Mouse (Mus musculus): ENCODE data around the gene Iqcj.

The Iqcj gene

DNA sequence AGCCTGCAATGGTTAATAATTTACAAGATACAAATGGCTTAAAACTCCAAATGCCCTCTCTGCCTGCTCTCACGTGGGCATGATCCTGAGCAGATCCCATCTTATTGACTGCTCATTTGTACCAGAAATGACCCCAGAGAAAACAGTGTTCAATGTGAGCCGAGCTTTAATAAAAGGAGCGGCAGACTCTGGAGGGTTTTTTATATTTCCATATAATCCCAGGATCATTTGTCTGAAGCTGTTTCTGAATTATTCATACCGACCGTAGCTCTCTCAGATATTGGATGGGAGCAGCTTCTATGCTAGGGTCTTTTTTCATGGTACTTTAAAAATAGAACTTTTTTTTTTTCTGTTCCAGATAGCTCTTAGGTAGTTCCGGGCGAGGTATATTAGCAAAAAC is 67.7 kb downstream of the Iqcj start:
- DNase-seq = no peak

DNA sequence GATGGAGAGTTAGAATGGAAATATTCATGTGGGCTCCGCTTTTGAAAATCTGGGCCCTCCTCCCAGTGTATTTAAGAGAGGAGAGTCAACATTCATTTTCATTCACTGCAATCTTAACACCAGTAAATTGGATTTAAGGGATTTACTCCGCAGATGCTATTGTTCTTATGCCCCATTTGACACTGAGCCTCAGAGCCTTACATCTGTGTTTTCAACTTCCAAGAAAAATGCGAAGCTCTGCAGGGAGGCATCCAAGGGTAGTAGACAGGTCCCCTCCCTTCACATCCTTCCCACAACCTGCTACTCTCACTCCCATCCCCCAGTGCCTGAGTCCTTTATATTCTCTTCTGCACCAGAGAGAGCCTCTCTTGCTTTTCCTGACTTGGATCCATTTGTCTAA is 68.1 kb downstream of the Iqcj start:
- no peak for DNase-seq

DNA sequence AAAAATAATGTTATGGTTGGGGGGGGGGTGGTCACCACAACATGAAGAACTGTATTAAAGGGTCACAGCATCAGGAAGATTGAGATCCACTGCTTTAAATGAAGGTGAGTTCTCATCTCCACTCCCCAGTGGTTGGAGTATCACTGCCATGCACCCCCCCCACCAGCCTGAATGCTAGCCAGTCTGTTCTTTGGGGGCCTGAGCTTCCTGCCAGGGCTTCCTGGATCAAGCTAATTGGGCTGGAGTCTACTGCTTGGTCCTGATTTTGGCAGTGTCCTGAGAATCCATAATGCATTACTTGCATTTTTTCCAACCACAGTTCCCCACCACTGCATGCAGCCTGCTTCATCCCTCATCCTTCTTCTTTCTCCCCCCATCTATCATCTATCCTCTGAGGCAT is 68.7 kb downstream of the Iqcj start:
- DNase-seq = no peak

DNA sequence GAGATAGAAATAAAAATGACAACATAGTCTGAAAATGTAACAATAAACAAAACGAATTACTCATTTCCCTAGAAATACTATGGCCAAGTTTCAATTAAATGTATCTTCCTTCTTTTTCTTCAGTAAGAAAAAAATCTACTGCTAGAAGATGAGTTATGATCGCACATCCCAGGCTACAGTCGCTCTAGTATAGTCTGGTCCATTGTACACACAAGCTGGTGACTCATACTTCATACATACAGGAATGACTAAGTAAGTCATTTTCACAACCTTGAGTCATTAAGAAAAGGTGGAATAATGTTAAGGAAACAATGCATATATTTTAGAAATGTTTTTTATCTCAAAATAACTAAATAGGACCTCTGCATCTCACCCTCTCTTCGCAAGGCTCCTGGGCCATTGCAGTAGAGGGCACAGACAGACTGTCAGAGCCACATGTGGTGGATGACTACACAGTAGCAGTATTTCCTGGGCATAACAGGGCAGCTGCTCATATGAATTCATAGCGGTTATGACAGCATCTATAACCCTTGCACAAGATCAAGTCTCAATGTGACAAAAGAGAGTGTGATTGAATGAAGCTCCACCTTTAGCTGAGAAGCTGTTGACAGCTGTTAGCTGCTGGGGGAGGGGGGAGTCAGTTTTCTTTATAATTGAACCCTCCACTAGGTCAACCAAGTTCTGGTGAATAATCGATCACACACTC is 70.1 kb downstream of the Iqcj start:
- no peak for DNase-seq

DNA sequence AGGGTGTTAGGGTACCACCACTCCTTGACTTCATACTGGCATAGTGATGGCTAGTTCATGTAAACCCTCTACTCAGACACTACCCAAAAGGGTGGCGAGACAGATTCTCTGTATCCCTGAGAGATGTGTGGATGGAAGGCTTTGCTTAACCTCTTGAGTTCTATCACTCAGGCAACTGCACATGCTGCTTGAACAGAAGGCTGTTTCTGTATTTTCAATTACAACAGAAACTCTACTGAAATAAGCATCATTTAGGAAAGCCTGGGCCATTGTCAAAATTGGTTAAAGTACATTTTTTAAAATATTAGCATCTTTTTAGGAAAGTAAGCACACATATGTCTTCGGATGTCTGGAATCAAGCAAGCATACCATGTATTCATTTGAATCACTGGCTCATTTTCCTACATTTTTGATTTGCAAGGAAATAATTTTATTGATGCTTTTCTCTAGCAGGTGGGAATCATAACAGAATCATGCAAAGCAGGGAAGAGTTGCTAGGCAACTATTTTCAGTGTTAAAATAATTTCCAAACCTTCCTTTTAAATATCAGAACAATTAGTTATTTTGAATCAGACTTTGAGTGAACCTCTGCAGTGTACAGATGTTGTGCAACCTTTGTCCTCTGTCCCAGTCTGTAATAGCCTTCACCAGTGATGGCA is 82.4 kb downstream of the Iqcj start:
- DNase-seq = no peak

DNA sequence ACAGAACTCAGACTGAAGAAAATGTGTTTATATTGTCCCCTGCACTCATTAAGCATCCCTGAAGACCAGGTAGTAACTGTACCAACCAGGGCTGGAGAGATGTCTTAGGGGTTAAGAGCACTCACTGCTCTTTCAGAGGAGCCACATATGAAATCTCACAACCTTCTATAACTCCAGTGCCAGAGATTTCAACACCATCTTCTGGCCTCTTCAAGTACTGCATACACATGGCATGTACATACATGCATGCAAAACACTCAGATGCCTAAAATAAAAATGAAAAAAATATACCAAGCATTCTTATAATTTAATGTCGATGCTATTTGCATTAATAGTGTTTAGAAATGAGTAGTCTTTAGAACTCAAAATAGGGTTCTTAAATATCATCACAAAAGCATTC is 88.0 kb downstream of the Iqcj start:
- no peak for DNase-seq

DNA sequence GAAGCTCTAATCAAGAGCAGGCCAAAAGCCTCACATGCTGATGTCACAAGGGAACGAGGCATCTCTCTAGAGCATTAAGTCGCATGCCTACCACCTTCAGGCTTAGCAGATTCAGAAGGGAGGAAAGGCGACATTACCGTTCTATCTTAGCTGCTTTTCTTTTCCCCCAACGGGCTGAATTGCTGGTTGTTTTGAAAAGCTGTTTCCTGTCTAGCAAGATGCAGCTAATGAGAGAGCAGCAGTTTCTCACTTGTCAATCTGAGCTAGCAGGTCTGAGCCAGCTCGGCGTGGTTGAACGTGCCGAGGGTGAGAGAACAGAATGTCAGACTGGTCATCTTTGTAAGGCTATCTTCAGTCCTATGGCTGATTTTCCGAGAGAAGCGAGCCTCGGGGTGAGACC is 91.3 kb downstream of the Iqcj start:
- DNase-seq = no peak

DNA sequence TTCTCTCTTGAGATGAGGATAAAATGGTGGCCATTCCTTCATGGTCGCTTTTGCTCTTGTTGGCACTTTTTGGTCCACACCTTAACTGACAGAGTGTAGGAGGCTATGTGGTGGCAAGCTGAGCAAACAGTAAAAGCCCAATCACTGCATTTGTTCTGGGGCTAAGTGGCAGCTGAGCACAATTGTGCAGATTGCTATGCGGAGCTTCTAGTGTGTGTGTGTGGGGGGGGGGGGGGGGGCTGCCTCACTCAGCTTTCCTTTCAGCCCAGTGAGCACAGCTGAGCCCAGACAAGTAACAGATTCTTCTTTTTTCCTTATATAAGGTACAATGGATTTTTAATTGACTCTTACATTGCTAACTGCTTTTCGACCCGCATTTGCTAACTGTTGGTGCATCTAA is 110.4 kb downstream of the Iqcj start:
- DNase-seq = no peak

DNA sequence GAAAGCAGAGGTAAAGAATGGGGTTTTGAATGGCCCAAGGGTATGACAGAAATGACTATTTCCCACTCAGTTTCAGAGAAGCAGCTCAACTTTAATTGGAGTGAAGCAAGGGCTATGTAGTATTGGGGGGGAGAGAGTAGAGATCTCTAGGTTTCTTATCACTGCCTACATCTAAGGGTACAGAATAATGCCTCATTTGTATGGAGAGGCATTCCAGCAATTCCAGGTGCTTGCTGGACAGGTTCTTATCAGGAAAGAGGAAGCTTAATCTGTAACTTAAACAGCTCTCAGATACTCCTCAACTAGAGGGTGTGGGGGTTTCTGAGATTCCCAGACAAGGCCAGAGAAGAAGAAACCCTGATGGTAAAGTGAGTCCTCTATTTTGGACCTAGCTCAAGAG is 120.3 kb downstream of the Iqcj start:
- no peak for DNase-seq

DNA sequence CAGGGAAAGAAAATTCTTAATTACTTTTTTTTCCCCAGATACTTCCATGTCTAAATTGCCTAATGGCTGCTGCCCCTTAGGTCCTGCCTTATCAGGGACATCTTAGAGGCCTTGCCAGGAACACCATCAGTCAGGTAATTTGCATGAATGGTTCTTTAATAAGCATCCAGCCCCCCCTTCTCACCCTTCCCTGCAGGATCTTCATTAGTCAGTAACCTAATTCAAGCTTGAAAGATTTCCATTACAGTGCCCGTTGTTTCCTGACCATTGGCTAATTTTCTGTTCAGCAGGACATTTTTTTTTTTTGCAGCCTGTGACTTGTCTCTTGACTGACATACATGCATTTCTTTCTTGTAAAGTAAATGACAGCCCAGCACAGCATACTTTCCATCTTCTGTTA is 123.8 kb downstream of the Iqcj start:
- DNase-seq = no peak

DNA sequence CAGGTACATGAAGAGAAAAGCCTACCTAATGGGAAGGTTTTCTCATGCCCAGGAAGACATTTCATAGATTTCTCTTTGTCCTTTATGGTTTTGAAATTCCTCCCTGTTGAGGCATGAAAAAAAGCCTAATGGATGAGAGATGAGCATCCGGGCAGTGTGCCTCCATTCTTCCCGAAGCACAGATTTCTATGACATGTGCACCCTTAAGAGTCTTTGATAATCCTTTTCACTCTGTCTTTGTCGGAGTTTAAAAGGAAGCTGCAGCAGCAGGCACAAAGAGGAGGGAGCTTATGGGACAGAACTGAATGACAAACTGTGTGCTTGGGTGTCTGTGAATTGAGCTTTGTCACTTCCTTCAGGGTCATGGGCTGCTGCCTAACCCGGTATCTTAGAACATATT is 127.4 kb downstream of the Iqcj start:
- no peak for DNase-seq

DNA sequence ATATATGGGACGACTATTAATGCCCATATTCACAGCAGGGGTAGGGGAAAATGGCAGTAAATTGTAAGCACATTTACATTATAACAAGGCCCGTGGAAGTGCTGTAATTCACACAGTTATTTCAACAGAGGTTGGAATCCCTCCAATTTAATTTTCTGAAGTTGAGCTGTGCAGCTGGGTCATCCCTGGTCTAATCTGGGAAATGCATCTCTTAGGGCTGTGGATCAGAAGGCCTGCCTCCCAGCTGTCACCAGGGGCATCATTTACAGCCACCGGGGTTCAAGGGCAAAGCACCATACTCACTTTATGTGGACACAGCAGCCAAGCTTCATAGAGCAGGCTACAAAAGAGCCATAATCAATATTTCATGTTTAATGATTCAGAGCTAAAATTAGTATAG is 144.1 kb downstream of the Iqcj start:
- no peak for DNase-seq

DNA sequence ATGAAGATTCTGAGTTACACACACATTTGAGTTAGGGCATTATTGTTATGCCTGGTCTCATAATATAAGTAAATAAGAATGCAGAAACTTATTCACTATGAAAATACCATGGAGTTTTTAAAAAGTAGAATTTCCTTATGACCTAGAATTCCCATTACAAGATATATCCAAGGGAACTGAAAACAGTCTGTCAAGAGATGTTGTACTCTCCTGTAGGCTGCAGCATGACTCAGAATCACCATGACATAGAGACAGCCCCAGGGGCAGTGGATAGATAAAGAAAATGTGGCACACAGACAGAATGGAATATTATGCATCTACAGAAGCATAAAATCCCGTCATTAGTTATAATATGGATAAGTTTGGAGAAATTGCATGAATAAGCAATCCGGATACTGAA is 150.9 kb downstream of the Iqcj start:
- no peak for DNase-seq

DNA sequence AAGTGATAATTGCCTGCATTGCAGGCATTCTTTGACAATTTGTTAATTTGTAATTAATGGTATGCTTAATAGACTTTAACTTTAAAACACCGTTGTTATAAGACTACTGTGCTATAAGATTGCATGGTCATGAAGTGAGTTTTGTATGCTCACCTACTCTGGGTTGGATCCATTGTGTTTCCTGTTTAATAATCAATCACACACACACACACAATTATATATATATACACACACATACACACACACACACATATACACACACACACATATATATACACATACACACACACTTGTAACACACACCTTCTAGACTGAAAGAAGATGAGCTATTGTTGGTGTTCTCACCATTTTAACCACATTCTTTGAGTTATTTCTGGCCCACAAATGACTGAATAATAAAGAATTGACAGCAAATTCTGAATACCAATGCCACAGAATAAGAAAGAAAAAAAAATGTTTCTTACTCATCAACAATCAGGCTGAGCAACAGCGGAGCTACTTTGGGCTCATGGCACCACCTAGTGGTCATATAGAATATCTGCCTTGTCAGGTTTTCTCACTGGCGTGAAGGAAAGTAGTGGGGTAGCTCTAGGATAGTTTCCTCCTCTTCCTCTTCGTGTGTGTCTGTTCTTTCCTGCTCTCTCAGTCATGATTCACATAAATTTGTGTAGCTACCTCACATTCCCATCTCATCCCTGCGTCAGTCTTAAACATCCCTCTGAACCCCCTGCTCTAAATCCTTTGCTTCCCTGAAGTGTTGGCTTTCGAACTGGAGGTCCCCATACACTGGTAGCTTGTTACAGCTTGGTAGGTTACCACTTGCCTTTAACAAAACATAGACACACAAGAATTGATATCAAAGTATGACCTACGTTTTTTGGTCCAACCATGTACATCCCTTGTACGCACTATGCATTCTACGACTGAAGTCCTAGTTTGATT is 153.7 kb downstream of the Iqcj start:
- DNase-seq = peak; percentile 53

DNA sequence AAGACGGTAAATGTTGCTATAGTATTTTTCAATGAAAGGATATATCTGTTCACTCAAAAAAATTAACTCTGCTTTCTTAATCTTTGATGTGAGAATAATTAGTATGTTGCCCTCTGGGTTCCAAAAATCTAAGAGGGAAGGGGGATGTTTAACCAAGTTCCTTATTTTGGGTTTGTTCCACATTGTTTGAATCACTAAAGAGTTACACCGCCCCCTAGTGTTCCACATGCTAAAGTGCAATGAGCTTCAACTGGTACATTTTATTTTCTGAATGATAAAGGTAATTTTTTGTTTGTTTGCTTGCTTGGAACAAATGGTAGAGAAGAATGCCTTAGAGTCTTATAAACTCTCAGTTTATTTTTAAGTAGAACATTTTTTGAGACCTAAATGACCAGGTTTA is 161.5 kb downstream of the Iqcj start:
- DNase-seq = peak; percentile 31

DNA sequence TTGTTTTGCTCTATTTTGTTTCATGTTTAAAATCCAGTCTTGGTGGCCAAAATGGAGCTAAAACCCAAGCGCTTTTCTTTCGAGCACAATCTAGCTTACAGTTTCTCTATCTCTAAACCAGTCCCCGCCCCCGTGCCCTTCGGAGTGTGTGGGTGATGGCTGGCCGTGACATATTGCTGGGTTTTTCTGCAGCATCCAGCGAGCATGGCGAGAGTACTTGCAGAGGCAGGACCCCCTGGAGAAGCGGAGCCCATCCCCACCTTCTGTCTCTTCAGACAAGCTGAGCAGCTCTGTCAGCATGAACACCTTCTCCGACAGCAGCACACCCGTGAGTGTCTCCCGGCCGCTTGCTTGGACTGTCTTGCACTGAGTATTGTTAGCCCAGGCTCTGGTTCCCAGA is 163.1 kb downstream of the Iqcj start:
- DNase-seq = no peak

DNA sequence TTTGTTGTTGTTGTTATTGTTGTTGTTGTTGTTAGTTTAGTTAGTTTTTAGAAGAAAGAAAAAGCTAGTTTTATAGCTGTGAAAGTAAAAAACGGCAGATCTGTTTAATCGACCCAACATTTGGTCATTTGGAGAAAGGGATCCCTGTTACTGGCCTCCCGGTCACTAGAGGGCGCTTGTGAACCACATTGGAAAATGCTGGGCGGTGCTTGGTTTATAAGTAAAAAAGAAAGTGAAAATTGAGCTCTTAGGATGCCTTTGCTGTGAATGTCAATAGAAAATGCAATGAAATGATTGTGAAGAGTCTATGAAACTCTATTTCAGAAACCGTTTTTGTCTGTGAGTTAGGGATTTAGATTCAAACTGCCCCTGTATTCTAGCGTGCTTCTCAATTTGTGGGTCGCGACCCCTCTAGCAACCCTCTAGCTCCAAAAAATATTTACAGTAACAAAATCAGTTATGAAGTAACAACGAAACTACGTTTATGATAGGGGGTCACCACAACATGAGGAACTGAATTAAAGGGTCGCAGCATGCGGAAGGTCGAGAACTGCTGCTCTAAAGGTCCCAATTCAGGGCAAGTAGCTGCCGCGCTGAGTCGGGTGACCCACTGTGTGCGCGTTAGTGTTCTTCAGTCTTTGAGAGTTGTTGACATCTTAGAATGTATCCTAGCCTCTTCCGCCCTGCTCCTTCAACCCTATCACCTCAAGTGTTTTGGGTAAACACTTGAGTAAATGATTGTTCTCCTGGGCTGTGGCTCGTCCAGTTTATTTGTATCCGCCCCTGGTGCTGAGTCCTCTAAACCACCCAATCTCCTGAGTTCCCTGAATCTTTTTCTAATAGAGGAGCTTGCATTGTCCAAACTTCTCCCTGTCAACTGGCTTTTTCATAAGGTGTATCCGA is 164.6 kb downstream of the Iqcj start:
- peak; percentile 87 for DNase-seq

DNA sequence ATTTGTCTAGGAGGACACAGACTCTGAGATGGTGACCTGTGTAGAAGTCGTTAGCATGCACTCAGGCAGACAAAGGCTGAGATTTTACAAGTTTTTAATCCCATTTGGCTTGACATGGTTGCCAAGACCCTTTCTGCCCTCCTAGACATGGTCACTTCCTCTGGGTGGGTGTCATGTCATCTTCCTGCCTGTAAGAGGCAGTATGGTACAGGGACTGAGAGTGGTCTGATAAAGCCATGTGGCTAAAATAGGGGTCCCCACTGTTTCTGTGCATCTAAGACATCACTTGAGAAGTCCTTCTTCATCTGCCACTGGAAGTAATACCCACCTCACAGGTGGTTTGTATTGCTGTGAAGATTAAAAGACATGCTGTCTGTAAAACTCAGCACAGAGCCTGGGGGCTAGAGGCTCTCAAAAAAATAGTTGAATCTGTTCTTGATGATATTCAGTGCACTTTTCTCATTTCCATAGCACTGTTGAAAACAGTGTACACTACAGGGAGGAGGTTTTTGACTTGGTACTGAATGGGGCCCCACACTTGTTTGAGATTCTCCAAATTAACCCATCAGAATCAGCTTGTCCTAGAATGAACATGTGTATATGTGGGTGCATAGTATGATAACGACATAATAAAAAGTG is 167.3 kb downstream of the Iqcj start:
- DNase-seq = peak; percentile 42

DNA sequence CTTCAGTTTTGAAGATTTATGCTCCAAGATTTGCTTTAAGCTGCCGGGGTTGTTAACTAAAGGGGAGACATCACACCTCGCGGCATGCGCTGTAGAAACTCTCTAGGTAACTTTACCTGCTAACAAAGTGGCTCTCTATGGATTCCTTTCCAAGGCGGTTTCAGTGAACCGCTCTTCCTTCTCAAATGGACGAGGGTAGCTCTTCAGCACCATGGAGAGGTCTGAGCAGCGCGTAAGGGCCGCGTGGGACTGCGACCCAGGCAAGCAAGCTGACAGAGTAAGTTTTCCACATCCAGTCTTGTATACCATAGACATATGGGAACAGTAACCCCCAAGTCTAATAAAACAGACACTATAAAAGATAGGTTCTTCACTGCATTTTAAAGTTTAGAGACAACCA is 172.7 kb downstream of the Iqcj start, which contains the start of gene Schip1:
Gene Schip1, plus strand, starts transcription at position 72 of the 400 bp plus-strand sequence.
- DNase-seq = peak; percentile 82

DNA sequence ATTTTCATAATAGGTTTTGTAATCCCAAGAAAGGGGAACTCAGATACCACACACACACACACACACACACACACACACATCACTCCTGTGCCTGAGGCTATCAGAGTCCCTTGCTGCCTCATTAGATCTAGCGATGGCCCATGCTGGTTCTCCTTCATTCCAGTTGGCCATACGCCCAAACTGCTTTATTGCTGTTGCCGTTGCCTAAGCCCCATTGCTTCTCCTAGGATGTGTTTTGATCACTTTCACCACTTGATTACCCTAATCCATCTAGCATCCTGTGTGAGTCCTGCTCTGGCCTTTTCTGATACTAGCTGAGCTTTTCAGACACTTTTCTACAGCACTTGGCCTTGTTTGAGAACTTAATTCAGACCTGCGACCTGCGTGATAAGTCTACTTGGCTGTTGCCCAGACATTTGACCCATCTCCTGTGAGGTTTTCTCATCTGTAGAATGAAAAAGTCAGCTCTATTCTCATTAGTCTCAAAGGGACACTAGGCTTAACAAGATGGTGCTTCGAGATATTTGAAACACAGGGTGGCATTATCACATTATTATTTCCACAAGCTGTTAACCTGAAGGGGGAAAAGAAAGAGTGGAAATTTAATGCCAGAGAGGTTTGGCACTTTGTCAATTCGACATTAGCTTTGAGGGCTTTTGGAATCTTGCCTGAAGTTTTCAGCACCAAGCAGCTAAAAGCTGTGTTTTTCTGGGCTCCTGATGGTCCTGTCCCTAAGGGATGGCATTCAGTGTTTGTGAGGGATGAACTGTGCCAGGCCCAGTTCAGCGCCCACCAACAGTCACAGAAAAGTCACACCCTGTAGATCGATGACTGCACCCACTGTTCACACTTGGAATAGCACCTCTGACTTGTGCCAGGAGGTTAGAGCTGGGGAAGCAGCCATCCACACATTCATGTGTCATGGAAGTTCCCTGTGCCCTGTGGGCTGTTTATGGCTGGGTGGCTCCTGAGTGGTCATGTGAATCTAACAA is 179.7 kb downstream of the Iqcj start:
- DNase-seq = no peak

DNA sequence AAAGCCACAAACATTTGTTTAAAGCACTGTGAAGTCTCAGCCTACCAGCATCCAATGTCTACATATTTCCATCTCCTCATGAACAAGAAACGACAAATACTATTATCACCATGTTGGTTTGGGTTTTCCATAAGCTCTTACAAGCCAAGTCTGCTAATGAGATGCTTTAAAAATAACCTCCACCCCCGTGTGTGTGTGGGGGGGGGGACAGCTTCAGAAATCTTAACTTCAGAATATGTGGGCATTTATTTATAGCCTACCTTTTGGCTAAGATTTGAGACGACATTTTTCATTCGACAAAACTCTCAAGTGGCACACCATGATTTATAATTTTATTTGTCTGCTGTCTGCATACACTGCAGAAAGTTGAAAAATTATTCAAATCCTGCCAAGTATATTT is 185.4 kb downstream of the Iqcj start:
- no peak for DNase-seq

All from kidney, postnatal 10 days (tissue).